Mouse (Mus musculus) testis, postnatal 14 days (tissue): ENCODE measurements around the gene Spry2.

ENCODE experiments used
- DNase-seq: peaks from one replicate; pipeline ENCODE4 v3.0.0; 2021; ENCODE audit warnings: low spot score

The Spry2 gene

DNA sequence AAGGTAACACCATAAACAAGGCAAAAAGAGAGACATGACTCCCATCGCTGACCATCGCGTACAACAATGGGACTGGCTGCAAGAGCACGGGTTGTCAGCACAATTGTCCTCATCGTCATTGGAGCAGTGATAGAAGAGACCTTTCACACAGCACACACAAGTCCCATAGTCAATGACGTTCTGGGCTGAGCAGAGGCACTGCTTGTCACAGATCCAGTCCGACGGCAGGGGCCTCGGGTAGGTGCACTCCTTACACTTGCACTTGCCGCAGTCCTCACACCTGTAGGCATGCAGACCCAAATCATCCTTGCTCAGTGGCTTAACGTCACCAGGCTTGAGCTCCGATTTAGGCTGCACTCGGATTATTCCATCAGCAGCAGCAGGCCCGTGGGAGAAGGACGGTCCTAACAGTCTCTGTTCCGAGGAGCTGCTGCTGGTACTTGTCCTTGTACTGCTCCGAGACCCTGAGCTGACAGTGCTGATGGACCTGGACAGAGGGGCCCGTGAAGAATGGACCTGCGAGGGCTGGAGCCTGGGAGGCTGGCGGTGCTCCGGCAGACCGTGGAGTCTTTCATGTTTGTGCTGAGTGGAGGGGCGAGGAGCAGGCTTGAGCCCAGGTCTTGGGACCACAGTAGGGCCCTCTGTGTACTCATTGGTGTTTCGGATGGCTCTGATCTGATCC lies 3.5 kb downstream of the Spry2 start:
- no peak for DNase-seq

DNA sequence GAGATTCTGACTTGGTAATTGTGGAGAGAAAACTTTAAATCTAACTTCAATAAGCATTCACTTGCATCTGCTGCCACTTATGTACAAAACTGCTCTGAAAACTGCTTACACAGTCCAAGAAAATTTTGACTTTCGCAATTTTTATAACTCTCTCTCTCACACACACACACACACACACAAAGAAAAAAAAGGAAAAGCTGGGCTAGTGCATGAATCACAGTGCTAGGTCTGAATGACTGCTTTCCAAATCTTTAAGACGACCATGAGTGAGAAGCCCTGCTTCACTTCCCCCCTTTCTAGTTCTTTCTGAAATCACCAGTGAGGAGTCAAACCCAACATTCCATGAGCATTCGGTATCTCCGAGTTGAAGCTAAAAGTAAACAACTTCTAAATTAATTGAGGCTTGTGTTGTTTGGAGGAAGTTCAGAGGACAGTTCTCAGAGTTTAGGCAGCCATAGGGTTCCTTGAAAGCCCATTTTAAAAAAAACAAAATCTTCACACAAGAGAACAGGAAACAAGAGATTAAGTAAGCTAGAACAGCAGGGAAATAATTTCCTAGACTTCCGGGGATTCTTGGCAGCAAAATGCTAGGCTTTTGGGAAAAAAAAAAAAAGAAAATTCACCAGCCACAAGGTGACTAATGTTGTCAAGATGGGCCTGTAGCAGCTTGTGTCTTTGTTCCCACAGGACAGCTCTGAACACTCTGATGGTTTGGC lies 5.9 kb downstream of the Spry2 start:
- no peak for DNase-seq

DNA sequence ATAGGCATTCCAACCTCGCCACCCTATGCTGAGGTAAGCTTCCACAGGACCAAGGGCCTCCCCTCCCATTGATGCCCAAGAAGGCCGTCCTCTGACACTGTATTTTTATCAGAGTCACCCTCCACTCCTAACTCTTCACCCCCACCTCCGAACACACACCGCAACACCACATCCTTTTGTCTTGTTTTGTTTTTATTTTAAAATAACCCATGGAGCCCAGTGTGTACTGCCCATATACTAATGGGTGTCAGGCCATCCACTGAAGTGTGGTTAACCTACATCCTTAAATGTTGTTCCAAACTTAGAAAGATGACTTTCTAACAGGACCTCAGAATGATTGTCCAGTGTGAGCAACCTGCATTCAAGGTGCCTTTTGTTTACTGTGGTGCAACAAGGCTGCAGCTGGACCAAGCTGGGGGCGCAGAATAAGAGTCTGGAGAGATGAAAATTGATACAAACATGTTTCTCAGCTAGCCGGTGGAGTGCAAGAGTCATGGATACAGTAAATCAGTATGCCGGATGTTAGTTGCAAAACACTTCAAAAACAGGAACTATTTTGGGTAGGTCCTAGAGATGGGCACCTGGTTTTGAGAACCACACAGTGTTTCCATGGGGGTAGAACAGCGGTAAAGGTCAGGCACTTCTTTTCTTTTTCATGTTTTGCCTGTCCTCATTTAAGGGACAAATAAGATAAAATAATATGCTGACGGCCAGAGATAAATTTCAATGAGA lies 9.8 kb downstream of the Spry2 start:
- no peak for DNase-seq

DNA sequence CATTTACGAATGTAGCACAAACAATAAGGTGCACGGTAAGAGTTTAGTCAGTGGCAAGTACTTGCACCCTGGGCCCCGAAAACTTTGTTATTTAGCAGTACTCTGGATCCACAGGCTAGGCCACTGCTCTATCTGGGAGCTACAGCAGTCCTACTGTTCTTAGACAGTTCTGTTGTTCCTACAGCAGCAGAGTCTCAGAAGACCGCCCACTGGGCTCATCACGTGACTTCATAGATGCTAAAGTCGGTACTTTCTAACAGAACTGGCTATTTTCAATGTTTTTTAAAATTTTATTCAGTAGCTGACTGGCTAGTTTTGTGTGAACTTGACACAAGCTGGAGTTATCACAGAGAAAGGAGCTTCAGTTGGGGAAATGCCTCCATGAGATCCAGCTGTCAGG lies 11.4 kb downstream of the Spry2 start:
- DNase-seq: no peak

DNA sequence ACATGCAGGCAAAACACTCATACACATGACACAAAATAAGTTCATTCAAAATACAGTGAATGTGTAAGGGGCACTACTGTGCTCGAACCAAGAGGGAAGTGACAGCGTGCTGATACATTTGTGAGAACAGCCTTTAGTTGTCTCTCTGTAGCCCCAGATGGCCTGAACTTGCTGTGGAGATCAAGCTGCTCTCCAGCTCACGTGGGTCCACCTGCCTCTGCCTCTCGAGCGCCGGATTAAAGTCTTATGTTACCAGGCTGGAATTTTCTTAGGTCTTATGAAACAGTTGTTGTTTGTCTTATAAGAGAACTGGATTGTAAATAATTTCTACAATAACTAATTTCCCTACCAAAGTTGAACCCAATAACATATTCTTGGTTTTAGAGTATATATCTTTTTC lies 13.4 kb downstream of the Spry2 start:
- DNase-seq: no peak

DNA sequence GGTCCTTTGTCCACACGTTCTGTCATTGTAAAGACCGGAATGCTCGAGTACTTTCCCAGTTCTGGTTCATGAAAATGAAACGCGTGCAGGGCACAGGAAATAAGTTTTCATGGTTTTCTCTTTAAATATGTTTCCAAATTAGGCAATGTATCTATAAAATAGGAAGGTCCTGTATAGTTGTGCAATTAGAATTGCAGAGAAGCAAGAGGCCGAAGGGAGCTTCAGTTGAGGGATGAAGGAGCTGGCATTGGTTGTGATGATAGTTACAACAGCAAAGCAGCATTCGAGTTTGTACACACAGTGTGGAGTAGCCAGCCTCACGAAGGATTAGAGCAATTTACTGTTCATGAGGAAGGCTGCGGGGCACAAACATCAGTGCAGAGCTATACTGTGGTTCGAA lies 18.3 kb downstream of the Spry2 start:
- DNase-seq: no peak

DNA sequence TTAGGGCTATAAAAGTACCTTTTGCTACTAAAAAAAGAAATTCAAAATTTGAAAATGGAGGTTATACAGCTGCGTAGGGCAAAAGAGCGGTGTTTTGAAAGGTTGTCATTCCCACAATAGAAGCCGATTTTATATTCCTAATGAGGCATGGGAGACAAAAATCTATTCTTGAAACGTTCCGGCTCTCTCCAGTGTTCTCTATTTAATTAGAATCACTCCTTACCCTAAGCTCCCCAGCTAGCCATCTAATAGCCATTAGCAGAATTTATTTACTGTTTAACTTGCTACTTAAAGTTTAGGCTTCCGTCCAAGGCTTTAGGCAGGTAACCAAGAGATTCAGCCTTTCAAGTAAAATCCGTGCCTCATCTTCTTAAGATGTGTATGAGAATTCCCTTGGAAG lies 20.2 kb downstream of the Spry2 start:
- DNase-seq: no peak

DNA sequence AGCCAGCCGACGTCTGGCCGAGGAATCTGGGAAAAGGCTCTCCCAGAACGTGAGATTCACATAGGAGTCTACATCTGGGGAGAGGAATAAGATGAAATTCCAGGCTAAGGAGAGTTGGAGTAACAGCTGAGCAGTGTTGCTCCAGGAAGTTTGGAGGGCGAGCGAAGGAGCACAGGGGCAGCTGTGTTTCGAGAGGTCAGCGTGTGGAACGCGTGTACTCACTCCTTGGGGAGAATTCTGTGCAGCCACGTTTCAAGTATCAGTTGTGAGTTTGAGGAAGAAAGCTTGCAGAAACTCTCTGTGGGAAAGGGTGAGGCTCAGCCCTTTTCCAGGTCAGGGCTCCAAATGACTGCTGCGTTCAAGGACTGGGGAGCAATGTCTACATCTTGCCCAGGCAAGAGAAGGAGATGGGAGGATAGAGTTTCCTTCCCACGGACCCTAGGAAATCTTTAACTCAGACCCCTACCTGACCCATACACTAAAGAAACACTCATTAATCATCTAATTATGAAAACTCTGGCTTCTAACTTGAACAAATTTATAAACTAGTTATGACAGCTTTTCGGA lies 26.2 kb downstream of the Spry2 start:
- no peak for DNase-seq

DNA sequence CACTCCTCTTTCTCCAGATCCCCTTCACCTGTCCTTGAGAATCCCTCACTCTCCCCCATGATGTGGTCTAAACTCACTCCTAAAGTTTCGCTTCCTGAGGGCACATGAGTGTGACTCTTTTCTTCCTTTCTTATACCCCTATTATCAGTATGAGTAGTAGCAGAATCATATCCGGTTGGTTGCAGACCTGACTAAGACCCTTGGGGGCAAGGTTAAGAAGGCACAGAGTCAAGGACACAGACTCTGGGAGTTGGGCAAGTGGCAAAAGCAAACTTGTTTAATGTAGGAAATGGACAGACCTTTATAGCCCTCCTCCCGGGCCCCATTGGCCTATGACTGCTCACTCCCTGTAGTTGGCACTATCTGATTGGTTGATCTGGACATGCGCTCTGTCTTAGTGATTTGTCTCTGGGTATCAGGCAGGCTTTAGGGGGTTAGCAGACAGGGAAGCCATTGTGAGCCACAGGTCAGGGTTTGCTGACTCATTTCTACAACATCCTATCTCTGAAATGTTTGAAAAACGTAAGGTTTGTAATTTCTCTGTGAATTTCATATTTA lies 31.2 kb downstream of the Spry2 start:
- DNase-seq: no peak

DNA sequence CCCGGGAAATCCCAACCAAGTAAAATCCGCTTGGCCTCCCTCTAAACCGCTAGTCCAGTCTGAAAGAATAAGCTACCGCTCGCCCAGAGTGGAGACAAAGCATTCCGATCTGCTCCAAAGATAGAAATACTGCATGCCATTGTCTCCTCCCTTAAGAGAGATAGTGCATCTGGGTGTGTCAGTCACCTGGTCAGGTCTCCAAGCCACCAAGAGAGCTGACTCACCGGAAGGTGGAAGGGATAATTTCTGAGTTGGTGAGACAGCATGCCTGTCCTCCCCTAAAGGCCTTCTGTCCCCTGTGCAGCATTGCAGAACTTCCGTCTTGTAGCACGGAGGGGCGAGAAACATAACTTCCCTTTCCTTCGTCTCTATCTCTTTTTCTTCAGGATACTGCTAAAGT lies 34.4 kb downstream of the Spry2 start:
- no peak for DNase-seq

DNA sequence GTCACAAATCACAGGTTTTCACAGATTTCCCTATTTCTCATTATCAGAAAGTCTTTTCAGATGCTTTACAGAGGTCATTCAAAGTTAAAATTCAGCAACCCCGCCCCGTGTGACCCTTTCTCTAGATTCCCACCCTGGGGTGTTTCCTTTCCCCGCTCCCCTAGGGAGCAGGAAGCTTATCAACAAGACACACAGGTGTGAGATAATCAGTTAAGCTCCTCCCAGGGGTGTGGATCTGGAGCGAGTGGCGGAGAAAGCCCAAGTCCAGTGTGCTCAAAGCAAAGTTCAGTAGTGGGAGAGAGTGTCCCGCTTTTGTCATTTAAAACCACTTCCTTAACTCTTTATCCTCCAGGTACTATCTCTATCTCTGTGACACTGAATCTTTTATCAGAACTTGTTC lies 35.7 kb downstream of the Spry2 start:
- DNase-seq: no peak

DNA sequence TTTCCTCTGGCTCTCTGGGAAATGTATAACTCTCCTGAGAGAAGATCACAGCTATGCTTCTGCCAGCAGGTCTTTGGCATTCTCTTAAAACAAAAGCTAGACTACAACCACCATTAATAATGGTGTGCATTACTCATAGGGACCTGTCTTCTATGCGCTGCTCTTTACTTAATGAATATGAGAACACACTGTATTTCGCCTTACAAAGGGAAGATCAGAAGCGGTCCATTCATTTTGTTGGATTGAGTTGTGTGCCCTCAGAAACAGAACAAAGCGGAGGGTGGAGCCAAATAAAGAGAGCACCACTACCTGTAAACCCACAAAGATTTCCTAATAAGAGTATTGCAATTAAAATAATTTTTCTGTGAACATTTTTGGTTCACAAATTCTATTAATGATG lies 36.3 kb downstream of the Spry2 start:
- DNase-seq: no peak

DNA sequence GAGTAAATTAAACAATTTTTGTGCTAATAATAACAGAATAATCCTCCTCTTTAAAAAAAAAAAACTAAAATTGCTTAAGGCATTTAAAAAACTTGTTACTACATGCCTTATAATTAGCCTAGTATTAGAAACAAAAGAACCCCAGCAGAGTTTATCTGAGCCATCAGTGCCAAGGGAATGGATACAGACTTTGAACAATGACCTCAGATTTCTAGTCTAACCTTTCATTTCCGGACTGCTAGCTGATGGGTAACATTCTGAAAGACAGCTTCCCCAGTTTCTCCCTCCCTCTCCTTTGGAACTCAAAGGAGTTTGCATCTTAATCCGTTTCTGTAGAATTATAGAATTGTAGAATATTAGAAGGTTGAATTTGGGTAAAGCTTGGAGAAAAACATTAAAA lies 36.7 kb downstream of the Spry2 start:
- DNase-seq: no peak

DNA sequence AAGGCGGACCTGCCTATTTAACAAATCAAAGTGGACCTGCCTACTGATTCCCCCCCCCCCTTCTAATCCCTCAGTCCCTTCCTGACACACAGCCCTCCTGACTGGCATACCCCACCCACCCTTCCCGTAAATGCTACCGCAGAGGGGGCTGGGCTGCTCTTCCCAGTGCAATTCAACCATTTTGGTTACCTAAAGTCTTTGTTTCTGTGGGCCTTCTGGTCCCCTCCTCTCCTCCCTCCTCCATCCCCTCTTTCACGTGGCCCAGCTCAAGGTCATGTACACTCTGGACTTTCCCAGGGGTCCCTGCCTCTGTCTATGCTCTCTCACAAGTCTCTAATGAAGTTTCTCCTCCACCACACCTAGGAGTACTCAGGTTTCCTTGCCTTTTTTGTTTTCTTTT lies 37.3 kb downstream of the Spry2 start:
- no peak for DNase-seq

DNA sequence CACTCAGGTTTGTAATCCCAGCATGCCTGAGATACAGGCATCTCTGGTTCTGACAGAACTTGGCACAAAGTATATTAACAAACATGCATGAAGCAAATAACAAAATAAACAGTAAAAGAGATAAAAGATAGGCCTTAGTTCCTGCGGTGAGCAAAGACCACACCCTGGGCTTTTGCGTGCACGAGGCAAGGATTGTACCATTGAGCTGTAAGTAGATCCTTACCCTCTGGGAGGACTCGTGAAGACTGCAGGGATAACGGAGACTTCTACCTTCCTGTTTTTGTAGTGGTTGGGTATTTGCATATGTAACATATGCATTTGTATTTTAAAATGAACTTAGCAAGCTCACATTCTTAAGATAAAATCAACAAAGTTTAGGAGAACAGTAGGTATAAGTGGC lies 37.7 kb downstream of the Spry2 start:
- no peak for DNase-seq

DNA sequence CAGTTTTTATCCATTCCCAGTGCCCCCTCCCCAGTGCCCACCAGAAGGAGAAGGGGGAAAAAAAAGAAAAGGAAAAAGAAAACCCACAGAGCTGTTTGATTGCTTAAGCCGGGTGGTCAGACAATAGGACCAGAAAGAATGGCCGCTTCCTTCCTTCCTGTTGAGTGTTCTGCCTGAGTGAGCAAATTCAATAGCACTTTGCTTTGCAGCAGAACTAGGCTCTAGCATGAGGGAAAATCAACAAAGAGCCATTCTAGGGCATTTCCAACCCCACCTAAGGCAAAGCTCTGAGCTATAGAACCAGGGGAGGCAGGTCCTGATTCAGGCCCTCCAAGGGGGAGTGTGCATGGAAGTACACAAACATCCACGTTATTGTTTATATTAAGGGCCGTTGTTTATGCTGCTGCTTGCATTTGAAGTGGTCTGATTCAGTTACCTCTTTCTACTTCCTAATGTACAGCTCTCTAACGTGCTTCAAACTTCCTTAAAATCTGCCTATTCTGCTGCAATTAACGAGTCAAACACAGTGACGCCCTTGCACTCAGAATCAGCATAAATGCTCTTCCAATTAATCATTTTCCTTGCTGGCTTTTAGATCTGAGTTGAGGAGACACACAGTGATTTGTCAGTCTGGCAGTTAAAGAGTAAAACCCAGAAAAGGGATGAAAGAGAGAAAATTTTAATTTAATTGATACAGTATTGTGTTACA lies 45.1 kb downstream of the Spry2 start:
- DNase-seq: no peak
